Mouse (Mus musculus) neural tube, embryonic 13.5 days (tissue): ENCODE data around the gene Ephb2. TPM values are rescaled to one million over a fixed set of nuclear protein-coding genes. Genes with fewer than 3 reads are reported as not detected.

ENCODE experiments used
- ATAC-seq: fragments of 200-750 bp; cut with Nextera tagmentation; 2 replicates; pipeline ENCODE4 v1.8.0; 2017; ENCODE audit warnings: low read depth, mild to moderate bottlenecking, moderate TSS enrichment, moderate library complexity
- H3K27ac ChIP-seq: fragments of 300-500 bp; sonication (generic); replicated peaks from 2 replicates; pipeline ENCODE4 v1.5.1; 2015; ENCODE audit warnings: moderate library complexity, mild to moderate bottlenecking, inconsistent platforms
- H3K27me3 ChIP-seq: fragments of 300-500 bp; sonication (generic); 2 replicates; pipeline ENCODE4 v1.6.1; 2015; ENCODE audit warnings: mild to moderate bottlenecking, inconsistent platforms
- H3K36me3 ChIP-seq: fragments of 300-500 bp; sonication (generic); 2 replicates; pipeline ENCODE4 v1.6.1; 2015; ENCODE audit warnings: mild to moderate bottlenecking, inconsistent platforms
- H3K4me1 ChIP-seq: fragments of 300-500 bp; sonication (generic); replicated peaks from 2 replicates; pipeline ENCODE4 v1.6.1; 2015; ENCODE audit warnings: inconsistent platforms
- H3K4me2 ChIP-seq: fragments of 300-500 bp; sonication (generic); 2 replicates; pipeline ENCODE4 v1.6.1; 2015; ENCODE audit warnings: inconsistent platforms, mild to moderate bottlenecking, moderate library complexity
- H3K4me3 ChIP-seq: fragments of 300-500 bp; sonication (generic); 2 replicates; pipeline ENCODE4 v1.5.1; 2015; ENCODE audit warnings: mild to moderate bottlenecking, inconsistent platforms
- H3K9ac ChIP-seq: fragments of 300-500 bp; sonication (generic); 2 replicates; pipeline ENCODE4 v1.6.1; 2015; ENCODE audit warnings: moderate library complexity, mild to moderate bottlenecking, inconsistent platforms
- H3K9me3 ChIP-seq: fragments of 300-500 bp; sonication (generic); 2 replicates; pipeline ENCODE4 v1.6.1; 2016; ENCODE audit warnings: inconsistent platforms
- WGBS: fragments of 180-500 bp; shearing (Covaris S2); methylation state at CpG from one replicate; pipeline ENCODE4 v1.1.7; 2015; 5-methylcytosine and 5-hydroxymethylcytosine counted together
- polyA plus RNA-seq: library from polyadenylated mRNA; unstranded; fragments of >200 nt; fragmentation: Nextera tagmentation; extraction: Ambion mirVana; gene quantifications from 2 replicates; pipeline ENCODE4 v1.2.1, GENCODE M21; 2015

The Ephb2 gene
- polyA plus RNA-seq = 16.8 and 18.6 TPM in 2 replicates

DNA sequence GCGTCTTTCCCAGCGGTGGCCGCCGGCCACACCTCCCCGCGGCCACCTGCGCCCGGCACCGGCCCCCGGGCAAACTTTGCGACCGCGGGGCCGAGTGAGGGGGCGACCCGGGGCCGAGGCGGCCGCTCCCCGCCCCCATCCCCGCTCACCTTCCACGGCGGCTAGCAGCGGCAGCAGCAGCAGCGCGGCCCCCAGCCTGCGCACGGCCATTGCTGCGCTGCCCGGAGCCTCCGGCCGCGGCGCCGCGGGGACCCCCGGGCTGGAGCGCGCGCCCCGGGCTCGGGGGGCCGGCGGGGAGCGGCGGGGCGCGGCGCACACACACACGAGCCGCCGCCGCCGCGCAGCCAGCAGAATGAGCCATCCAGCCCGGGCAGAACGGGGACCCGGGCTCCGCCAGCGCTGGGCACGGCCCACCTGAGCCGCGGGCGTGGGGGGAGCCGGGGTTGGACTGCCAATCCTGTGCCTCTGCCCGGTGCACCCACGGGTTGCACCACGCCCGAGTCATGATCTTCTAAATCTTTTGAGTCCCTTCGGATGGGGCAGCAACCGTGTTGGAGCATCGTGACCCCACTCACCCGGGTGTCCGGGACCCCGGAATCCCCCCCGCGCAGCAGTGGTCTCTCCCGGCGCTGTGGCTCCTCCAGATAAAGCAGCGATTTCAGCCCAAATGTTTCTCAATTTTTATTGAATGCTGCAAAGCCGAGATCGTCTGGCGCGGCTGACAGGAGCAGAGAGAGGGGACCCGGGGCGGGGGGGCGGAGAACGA, at the start of gene Ephb2:
Ephb2 (minus strand) TSS at position 368 of the 766 bp plus-strand sequence.
- Histone ChIP-seq H3K9ac (peak within 1 kb of the TSS; percentile 99), H3K9me3 (no peaks in the 10 kb centered on the region), H3K36me3 (no peaks in the 10 kb centered on the region), H3K27ac (peak within 1 kb of the TSS; percentile 99), H3K4me1 (peaks cover 68% of the 10 kb centered on the region), H3K4me2 (peak within 1 kb of the TSS; percentile 91), H3K27me3 (no peaks in the 10 kb centered on the region), H3K4me3 (peak within 1 kb of the TSS; percentile 92)
- 0% methylated on average over 83 of the region's 88 CpGs for WGBS
- ATAC-seq = peak; percentile 87

DNA sequence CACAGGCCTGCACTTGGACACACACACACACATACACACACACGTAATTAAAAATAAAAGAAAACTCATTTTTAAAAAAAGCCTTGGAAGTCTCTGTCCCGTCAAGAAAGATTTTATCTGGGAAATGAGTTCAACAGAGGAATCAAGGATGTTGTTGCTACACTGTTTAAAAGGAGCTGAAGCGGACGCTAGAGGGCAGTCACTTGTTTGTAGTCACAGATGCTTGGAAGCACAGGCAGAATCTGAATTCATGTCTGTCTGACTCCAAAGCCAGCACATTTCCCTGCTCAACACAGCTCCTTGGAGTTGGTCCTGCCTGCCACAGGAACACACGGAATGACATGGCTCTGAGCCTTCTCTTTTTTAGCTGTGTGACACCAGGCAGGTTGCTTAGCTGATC, 42.8 kb upstream of the Ephb2 start:
- no peaks in the 10 kb centered on the region for H3K4me1 ChIP-seq
- H3K27me3 ChIP-seq = 0 out of 2 replicates have a peak, but pooled peaks cover 3% of the 10 kb centered on the region
- H3K9me3 ChIP-seq = no peaks in the 10 kb centered on the region
- H3K27ac ChIP-seq = no peak overlapping the region
- 24% methylated on average over 5 of the region's 5 CpGs for WGBS
- ATAC-seq = no peak
- H3K4me2 ChIP-seq = no peak overlapping the region
- H3K4me3 ChIP-seq = no peak overlapping the region
- no peaks in the 10 kb centered on the region for H3K36me3 ChIP-seq
- H3K9ac ChIP-seq = no peak overlapping the region

DNA sequence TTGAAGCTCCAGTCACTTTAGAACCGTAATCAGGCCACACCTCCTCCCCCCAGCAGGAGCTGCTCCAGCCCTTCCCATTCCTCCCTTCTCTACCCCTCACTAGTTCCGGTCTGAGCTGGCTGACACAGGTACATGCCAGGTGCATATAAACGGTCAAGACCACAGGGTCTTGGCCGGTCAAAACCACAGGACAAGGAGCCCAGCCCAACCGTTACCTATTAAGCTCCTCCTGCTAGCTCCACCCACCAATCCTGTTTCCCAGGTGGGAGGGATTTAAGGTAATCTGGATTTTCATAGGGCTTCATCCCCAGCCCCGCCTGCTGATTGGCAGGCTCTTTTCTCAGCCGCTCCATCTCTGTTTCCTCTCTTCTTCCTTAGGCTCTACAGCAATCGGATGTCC, 42.4 kb upstream of the Ephb2 start:
- Histone ChIP-seq H3K9ac (no peak overlapping the region), H3K27ac (no peak overlapping the region), H3K36me3 (no peaks in the 10 kb centered on the region), H3K27me3 (0 out of 2 replicates have a peak, but pooled peaks cover 2% of the 10 kb centered on the region), H3K4me3 (no peak overlapping the region), H3K9me3 (no peaks in the 10 kb centered on the region), H3K4me1 (no peaks in the 10 kb centered on the region), H3K4me2 (no peak overlapping the region)
- ATAC-seq = no peak
- WGBS = 55% methylated on average over 8 of the region's 8 CpGs

DNA sequence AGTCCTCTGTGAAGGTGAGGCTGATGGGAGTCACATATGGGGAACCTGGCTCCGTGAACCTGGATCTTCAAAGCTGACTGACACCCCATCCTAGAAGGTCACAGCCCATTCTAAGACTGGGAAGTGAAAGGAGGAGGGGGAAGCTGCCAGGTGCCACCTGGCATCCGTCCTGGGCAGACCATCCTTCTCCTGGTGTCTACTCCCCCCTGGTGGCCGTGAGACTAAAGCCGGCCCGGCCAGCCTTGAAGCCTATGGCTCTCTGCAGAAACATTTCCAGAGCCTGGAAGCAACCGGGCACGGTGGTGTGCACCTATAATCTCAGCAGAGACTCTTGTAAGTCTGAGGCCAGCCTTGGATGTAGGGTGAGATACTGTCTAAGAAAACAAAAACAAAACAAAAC, 41.2 kb upstream of the Ephb2 start:
- WGBS = 24% methylated on average over 7 of the region's 7 CpGs
- Histone ChIP-seq H3K4me2 (no peak overlapping the region), H3K4me3 (no peak overlapping the region), H3K27me3 (no peaks in the 10 kb centered on the region), H3K9me3 (no peaks in the 10 kb centered on the region), H3K36me3 (no peaks in the 10 kb centered on the region), H3K27ac (no peak overlapping the region), H3K4me1 (no peaks in the 10 kb centered on the region), H3K9ac (no peak overlapping the region)
- ATAC-seq = no peak; the same call in 1 of the 2 replicates

DNA sequence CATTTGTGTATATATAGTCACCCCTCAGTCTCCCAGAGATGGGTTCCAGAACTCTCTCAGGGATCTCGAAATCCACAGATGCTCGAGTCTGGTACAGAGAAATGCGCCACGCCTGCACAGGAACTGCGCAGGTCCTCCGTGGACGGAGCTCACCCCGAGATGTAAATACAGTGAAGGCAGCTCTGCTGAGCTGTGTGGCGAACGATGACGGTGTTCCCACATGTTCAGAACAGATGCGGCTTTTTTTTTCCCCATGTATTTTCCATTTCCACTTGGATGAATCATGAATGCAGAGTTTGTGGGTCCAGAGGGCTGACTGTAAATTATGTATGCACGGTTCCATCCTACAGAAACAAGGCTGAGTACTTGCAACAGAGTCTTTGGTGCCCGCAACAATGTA, 39.2 kb upstream of the Ephb2 start:
- Histone ChIP-seq H3K4me3 (no peak overlapping the region), H3K4me2 (no peak overlapping the region), H3K4me1 (no peaks in the 10 kb centered on the region), H3K9ac (no peak overlapping the region), H3K27ac (no peak overlapping the region), H3K36me3 (no peaks in the 10 kb centered on the region), H3K27me3 (no peaks in the 10 kb centered on the region), H3K9me3 (no peaks in the 10 kb centered on the region)
- ATAC-seq = no peak
- 91% methylated on average over 14 of the region's 14 CpGs for WGBS

DNA sequence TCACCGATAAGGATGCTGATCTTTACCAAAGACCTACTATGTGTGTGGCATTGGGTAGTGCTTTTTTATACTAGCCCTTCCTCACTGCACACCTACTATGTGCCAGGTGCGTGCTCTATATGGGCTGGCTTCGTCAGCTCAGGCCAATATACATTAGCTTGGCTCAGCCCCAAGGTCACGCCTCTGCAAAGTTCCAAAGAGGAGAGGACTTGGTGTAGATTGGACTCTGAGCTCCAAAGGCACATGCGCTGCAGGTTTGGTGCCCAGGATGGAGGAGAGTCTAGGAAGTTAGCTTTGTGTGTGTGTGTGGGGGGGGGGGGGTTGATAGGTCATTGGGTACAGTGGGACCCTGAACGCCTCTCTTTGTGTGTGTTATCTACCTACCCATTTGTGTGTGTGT, 32.6 kb upstream of the Ephb2 start:
- Histone ChIP-seq H3K4me2 (no peak overlapping the region), H3K9me3 (no peaks in the 10 kb centered on the region), H3K4me3 (no peak overlapping the region), H3K27me3 (no peaks in the 10 kb centered on the region), H3K27ac (no peak overlapping the region), H3K9ac (no peak overlapping the region), H3K4me1 (peaks cover 37% of the 10 kb centered on the region), H3K36me3 (no peaks in the 10 kb centered on the region)
- no peak for ATAC-seq
- WGBS = 81% methylated on average over 6 of the region's 6 CpGs

DNA sequence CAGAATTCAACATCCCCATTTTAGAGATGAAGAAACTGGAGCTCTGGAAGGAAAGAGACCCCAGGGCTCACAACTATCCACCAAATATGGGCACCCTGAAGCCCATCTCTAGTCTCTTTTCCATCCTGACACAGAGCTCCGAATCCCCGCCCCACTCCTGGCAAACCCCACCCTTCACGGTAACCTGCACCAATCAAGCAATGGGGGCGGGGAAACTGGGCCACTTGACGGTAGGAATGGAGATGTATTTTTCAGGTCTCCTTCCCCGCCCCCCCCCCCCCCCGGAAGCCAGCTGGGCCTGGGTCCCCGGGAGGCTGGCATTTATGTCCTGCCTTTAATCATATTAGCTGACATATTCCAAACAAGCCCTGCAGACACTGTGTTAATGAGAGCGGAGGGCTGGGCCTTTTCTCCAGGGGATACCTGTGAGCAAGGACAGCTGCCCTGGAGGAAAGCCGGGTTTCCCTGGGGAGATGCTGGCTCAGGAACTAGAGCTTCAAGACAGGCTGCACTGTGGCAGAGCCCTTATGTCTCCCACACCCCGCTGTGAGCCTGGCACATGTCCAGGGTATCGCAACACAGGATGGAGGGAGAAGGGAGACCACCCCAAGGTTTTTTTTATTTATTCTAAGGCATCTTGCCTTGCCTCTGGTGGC, 32.0 kb upstream of the Ephb2 start:
- 0 out of 2 replicates have a peak overlapping the region, but pooled peaks have one; percentile 3 for H3K27ac ChIP-seq
- no peak overlapping the region for H3K9ac ChIP-seq
- 10% methylated on average over 12 of the region's 12 CpGs for whole genome bisulfite sequencing
- H3K36me3 ChIP-seq = no peaks in the 10 kb centered on the region
- H3K4me1 ChIP-seq = peaks cover 37% of the 10 kb centered on the region
- H3K9me3 ChIP-seq = no peaks in the 10 kb centered on the region
- no peak overlapping the region for H3K4me3 ChIP-seq
- 0 out of 2 replicates have a peak, but pooled peaks have one; percentile 32 for ATAC-seq
- H3K27me3 ChIP-seq = no peaks in the 10 kb centered on the region; the same call in 1 of the 2 replicates
- H3K4me2 ChIP-seq = 0 out of 2 replicates have a peak overlapping the region, but pooled peaks have one; percentile 11

DNA sequence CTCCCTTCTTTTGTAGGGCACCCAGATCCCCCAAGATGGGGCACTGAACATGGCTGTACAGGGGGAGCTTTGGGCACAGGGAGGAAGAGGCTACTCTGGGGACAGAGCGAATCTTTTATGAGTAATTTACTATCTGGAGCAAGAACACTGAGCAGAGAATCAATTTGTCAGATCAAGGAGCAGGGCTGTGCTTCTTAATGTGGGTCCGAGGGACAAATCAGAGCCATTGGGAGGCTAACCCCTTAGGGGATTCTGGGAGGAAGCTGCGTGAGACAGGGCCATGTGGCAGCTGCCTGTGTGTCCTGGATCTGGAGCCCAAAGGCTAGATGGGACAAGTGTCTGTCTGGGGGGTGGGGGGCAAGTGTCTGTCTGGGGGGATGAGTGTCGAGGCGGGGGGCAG, 29.7 kb upstream of the Ephb2 start:
- ATAC-seq = 0 out of 2 replicates have a peak, but pooled peaks have one; percentile 15
- H3K4me2 ChIP-seq = peak overlapping the region; percentile 19
- H3K9ac ChIP-seq = no peak overlapping the region
- no peaks in the 10 kb centered on the region for H3K9me3 ChIP-seq
- H3K36me3 ChIP-seq = no peaks in the 10 kb centered on the region
- peak overlapping the region; percentile 88 for H3K27ac ChIP-seq
- WGBS = 41% methylated on average over 5 of the region's 5 CpGs
- no peaks in the 10 kb centered on the region; the same call in 1 of the 2 replicates for H3K27me3 ChIP-seq
- H3K4me1 ChIP-seq = peaks cover 57% of the 10 kb centered on the region
- H3K4me3 ChIP-seq = no peak overlapping the region

DNA sequence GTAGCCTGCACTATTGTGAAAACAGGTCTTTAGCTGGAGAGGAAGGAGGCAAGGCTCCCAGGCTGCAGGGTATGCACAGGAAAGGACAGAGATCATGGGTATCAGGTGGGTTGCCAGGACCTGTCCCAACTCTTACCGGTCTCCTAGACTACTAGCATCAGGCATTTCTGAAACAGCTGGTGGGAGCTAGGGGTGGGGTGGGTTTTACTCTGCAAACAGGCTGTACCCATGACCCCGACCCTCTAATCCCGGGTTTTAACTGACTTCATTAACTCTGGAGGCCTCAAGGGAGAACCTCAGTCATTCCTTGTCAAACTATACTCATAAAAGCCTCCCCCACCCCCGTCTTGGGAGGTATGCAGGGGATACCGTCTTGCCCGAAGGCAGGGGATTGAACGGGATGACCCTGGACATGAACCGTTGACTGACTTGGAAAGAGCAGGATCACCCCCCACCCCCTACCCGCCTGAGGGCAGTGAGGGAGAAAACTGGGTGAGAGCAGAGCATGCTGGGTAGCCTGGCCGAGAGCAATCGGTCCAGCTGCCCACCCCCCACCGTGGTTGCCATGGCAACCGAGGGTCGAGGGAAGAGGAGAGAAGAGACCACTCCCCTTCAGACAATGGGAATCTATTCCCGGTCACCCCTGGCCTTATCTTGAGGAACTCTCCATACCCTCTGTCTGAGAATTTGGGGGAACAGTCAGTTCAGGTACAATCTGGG, 29.1 kb upstream of the Ephb2 start:
- Histone ChIP-seq H3K4me2 (peak overlapping the region; percentile 19), H3K27ac (peak overlapping the region; percentile 88), H3K9ac (no peak overlapping the region), H3K4me1 (peaks cover 57% of the 10 kb centered on the region), H3K4me3 (no peak overlapping the region), H3K9me3 (no peaks in the 10 kb centered on the region), H3K36me3 (no peaks in the 10 kb centered on the region), H3K27me3 (no peaks in the 10 kb centered on the region; the same call in 1 of the 2 replicates)
- WGBS = 4% methylated on average over 15 of the region's 15 CpGs
- ATAC-seq = peak; percentile 40; the same call in 1 of the 2 replicates

DNA sequence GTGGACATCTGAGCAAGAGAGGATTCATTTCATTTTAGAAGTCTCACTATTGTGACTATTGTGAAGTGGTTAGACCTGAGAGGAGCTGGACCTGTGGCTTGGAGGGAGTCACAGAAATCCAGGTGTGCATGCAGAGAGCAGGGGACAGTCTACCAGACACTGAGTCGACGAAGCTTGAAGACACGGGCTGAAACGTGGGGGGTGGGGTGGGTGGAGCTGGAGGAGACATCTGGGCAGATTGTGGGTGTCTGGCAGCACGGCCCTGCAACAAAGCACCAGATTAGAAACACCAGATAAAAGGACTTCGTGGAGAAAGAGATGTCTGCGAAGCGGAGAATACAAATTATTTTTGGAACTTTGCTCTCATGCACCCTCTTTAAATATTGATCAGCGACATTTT, 27.7 kb upstream of the Ephb2 start:
- no peak overlapping the region for H3K4me2 ChIP-seq
- H3K27ac ChIP-seq = no peak overlapping the region
- no peaks in the 10 kb centered on the region; the same call in 1 of the 2 replicates for H3K27me3 ChIP-seq
- no peaks in the 10 kb centered on the region for H3K9me3 ChIP-seq
- ATAC-seq = no peak
- no peaks in the 10 kb centered on the region for H3K36me3 ChIP-seq
- WGBS = 48% methylated on average over 9 of the region's 9 CpGs
- peaks cover 57% of the 10 kb centered on the region for H3K4me1 ChIP-seq
- H3K4me3 ChIP-seq = no peak overlapping the region
- no peak overlapping the region for H3K9ac ChIP-seq

DNA sequence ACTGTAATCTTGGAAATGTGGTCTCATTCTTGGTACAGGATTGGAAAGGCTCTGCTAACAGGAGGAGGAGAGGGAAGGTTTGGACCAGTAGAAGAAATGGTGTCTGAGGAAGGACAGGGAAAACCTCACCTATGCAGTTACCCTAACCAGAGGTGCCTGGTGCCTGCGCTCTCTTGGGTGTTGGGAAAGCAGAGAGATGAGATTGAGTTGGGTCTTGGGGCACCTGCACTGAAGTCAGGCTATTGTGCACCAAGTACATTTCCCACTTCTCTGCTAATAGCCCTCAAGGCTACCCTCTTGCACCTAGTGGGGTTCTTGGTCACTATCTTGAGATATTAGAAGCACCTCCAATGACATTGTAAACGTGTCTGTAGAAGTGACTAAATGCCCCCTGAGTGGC, 26.6 kb upstream of the Ephb2 start:
- Histone ChIP-seq H3K4me2 (no peak overlapping the region), H3K27ac (peak overlapping the region; percentile 62; the same call in 1 of the 2 replicates), H3K27me3 (no peaks in the 10 kb centered on the region; the same call in 1 of the 2 replicates), H3K4me3 (no peak overlapping the region), H3K9me3 (no peaks in the 10 kb centered on the region), H3K36me3 (no peaks in the 10 kb centered on the region), H3K4me1 (peaks cover 47% of the 10 kb centered on the region), H3K9ac (0 out of 2 replicates have a peak overlapping the region, but pooled peaks have one; percentile 47)
- 72% methylated on average over 2 of the region's 2 CpGs for WGBS
- ATAC-seq = no peak
